In genomic region chr11:69995391-69995960, GRCm38 (mm10) we compare ENCODE assay signal across 8 mouse cellular contexts. TPM values are rescaled to one million over a fixed set of nuclear protein-coding genes. Genes with fewer than 3 reads are reported as not detected.
DNase-seq lines count a peak whose midpoint lies in the region; ATAC-seq lines count a peak whose summit lies in the region.

Gene Phf23 (plus strand): TSS chr11:69995777.

- H3K36me3 ChIP-seq in heart, embryonic 14.5 days (ENCODE audit: control insufficient read depth, insufficient read depth, low read length), result peaks cover 48% of the 10 kb centered on the region
- peaks cover 46% of the 10 kb centered on the region for H3K36me3 ChIP-seq in liver, embryonic 13.5 days
- H3K36me3 ChIP-seq in stomach, embryonic 16.5 days (ENCODE audit: control insufficient read depth, insufficient read depth, low read length), result peaks cover 16% of the 10 kb centered on the region

- H3K4me1 ChIP-seq in heart, embryonic 14.5 days (ENCODE audit: control insufficient read depth in 2 of 2, insufficient read depth in 2 of 2, low read length in 2 of 2), result peaks cover 8 to 22% of the 10 kb centered on the region in 2 experiments
- H3K4me1 ChIP-seq in liver, embryonic 13.5 days (replicated peaks), result peaks cover 62% of the 10 kb centered on the region
- H3K4me1 ChIP-seq in stomach, embryonic 16.5 days (ENCODE audit: control insufficient read depth, insufficient read depth, low read length), result peaks cover 27% of the 10 kb centered on the region

- H3K4me2 ChIP-seq in heart, embryonic 14.5 days (ENCODE audit: low read length), result peak within 1 kb of the TSS; percentile 64
- H3K4me2 ChIP-seq in liver, embryonic 13.5 days, result peak within 1 kb of the TSS; percentile 90
- H3K4me2 ChIP-seq in stomach, embryonic 16.5 days (ENCODE audit: low read depth, low read length), result peak within 1 kb of the TSS; percentile 58

- H3K4me3 ChIP-seq in heart, embryonic 14.5 days (ENCODE audit: control insufficient read depth in 1 of 2, insufficient read depth in 1 of 2, low read depth in 1 of 2, low read length in 2 of 2), result peak within 1 kb of the TSS; percentile 86 to 90
- peak within 1 kb of the TSS; percentile 98 for H3K4me3 ChIP-seq in liver, embryonic 13.5 days (replicated peaks)
- peak within 1 kb of the TSS; percentile 75 for H3K4me3 ChIP-seq in stomach, embryonic 16.5 days (replicated peaks; ENCODE audit: low read length)

- DNase-seq in c-Kit-negative CD71-positive TER-119-positive erythroid progenitor cells, embryonic 14.5 days (ENCODE audit: low read depth, low spot score), result peak; percentile 94
- DNase-seq in fibroblast of lung, adult 2 months (ENCODE audit: low read depth), result peak; percentile 98
- DNase-seq in kidney, postnatal 14 days, result peak; percentile 98
- DNase-seq in liver, embryonic 13.5 days, result peak; percentile 97
- DNase-seq in neural tube, embryonic 10.5 days (ENCODE audit: extremely low spot score, low spot score), result peak; percentile 97

- H3K9me3 ChIP-seq in heart, embryonic 14.5 days (ENCODE audit: control insufficient read depth, low read length), result no peaks in the 10 kb centered on the region
- no peaks in the 10 kb centered on the region for H3K9me3 ChIP-seq in liver, embryonic 13.5 days (replicated peaks)
- no peaks in the 10 kb centered on the region for H3K9me3 ChIP-seq in stomach, embryonic 16.5 days (replicated peaks; ENCODE audit: control insufficient read depth, low read length)

- no peaks in the 10 kb centered on the region for H3K27me3 ChIP-seq in heart, embryonic 14.5 days (ENCODE audit: control insufficient read depth, insufficient read depth, low read length)
- H3K27me3 ChIP-seq in liver, embryonic 13.5 days, result no peaks in the 10 kb centered on the region
- no peaks in the 10 kb centered on the region for H3K27me3 ChIP-seq in stomach, embryonic 16.5 days (ENCODE audit: control insufficient read depth, insufficient read depth, low read length)

- H3K9ac ChIP-seq in heart, embryonic 14.5 days (ENCODE audit: low read length), result peak within 1 kb of the TSS; percentile 97
- H3K9ac ChIP-seq in liver, embryonic 13.5 days, result peak within 1 kb of the TSS; percentile 100
- H3K9ac ChIP-seq in stomach, embryonic 16.5 days (ENCODE audit: low read length), result peak within 1 kb of the TSS; percentile 89

- ATAC-seq in CD4-positive, CD25-positive, alpha-beta regulatory T cell, adult 4 months, result peak; percentile 68
- peak; percentile 77 for ATAC-seq in heart, embryonic 14.5 days (ENCODE audit: insufficient number of reproducible peaks, insufficient read depth, low FRiP score, low read depth)
- ATAC-seq in liver, embryonic 13.5 days (ENCODE audit: low read depth), result peak; percentile 81
- ATAC-seq in stomach, embryonic 16.5 days (ENCODE audit: insufficient read depth, low FRiP score), result peak; percentile 86

- WGBS in heart, embryonic 14.5 days, result under 1% methylated on average over 36 of the region's 36 CpGs
- WGBS in liver, embryonic 13.5 days (ENCODE audit: insufficient replicate concordance), result under 1% methylated on average over 36 of the region's 36 CpGs
- WGBS in stomach, embryonic 16.5 days, result under 1% methylated on average over 36 of the region's 36 CpGs

- peak within 1 kb of the TSS; percentile 90 to 99 for H3K27ac ChIP-seq in heart, embryonic 14.5 days (replicated peaks in 1 of 2; ENCODE audit: control insufficient read depth in 1 of 2, insufficient read depth in 1 of 2, low read depth in 2 of 2, low read length in 2 of 2)
- peak within 1 kb of the TSS; percentile 99 for H3K27ac ChIP-seq in liver, embryonic 13.5 days
- peak within 1 kb of the TSS; percentile 99 for H3K27ac ChIP-seq in stomach, embryonic 16.5 days (ENCODE audit: low read length)

RNA-seq across cellular contexts. Expression of gene Phf23, which starts in this region (rescaled TPM):
- polyA plus RNA-seq in CD4-positive, CD25-positive, alpha-beta regulatory T cell, adult 4 months (2017; shearing (Covaris generic)), result 10 to 100 TPM; 41.3 to 43.5 TPM
- 22.2 and 27.5 TPM in 2 replicates for polyA plus RNA-seq in heart, embryonic 14.5 days (2014; fragmentation: Nextera tagmentation; extraction: Ambion mirVana)
- 29.8 and 32.7 TPM in 2 replicates for polyA plus RNA-seq in liver, embryonic 13.5 days (2015; fragmentation: Nextera tagmentation; extraction: Ambion mirVana)
- polyA plus RNA-seq in stomach, embryonic 16.5 days (2015; fragmentation: Nextera tagmentation; extraction: Ambion mirVana), result 44.3 and 47.9 TPM in 2 replicates

Comparison
In these comparisons a context has a peak if more than half of its experiments do, and no peak if none do; other contexts are left out.
1. Peak in every context shown above with its lines: DNase-seq, ATAC-seq, H3K4me3 ChIP-seq and H3K27ac ChIP-seq.